Mouse (Mus musculus): ENCODE data around the gene Gm38392. TPM values are rescaled to one million over a fixed set of nuclear protein-coding genes. Genes with fewer than 3 reads are reported as not detected.

Gm38392 gene
- total and polyA plus RNA-seq, 2 experiments from 2014 or later: 0.24 TPM; not detected in 1

DNA sequence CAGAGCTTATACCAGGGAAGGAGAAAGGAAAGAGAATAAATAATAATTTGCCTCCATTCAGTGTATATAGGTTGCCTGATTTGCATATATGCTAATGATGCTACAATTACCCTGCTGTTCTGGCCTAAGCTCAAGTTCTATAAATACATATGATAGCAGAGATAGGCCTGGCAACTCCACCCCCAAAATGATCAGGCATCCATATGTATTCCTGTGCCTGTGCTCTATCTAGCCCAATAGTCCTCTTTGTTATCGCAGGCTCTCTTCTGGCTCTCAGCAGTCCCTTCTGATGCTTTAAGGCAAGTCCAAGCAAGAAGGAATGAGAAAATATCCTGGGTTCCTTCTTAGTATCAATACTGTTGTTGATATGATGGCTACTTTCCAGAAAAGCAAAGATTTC lies 82.3 kb downstream of the Gm38392 start:
- H3K36me3 ChIP-seq (ENCODE audit: insufficient read depth, low read length): no peaks in the 10 kb centered on the region
- H3K4me2 ChIP-seq (ENCODE audit: low read depth, low read length): peak overlapping the region; percentile 27
- 21% methylated on average over 1 of the region's 1 CpGs for WGBS
- no peak for TF ChIP-seq CTCF (IDR thresholded peaks at IDR 0.05; ENCODE audit: low read depth)
- DNase-seq (ENCODE audit: low spot score) (peak; percentile 57), ATAC-seq (no peak)
- H3K27me3 ChIP-seq (ENCODE audit: insufficient read depth, low read length): no peaks in the 10 kb centered on the region
- peaks cover 42% of the 10 kb centered on the region for H3K4me1 ChIP-seq (ENCODE audit: insufficient read depth, low read length)
- peak overlapping the region; percentile 94 for H3K27ac ChIP-seq
- peak overlapping the region; percentile 35 for H3K9ac ChIP-seq (replicated peaks; ENCODE audit: low read length)
- no peak overlapping the region for H3K4me3 ChIP-seq (ENCODE audit: low read length)
- H3K9me3 ChIP-seq (ENCODE audit: low read length): no peaks in the 10 kb centered on the region

DNA sequence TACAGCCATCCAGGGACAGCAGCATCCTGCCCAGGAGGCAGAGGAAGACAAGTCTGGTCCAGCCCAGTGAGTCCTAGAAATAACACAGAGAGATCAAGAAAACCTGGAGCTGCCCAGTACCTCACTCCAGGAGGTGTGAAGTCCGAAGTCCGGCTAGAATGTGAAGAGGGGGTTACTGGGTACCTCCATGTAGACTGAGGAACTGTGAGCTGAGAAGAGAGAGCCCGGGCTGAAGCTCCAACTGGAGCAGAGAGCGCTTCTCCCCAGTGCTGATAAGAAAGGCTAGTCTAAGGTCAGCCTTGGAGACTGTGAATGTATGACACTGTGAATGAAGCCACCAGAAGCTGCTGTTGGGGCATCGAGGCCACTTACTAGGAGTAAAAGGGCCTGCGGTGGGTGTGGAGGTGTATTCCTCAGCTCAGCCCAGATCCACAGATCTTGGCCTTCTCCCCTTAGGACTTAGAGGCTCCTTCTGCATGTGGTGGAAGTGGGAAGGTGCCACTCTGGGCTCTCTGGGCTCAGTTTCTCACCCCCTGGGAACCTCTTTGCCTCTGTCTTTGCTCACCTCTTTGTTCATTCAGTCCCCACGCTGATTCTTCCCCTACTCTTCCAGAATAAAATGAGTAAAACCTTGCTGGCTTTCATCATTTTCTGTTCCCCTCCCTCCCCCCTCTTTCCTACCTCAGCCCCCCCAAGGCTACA lies 82.9 kb downstream of the Gm38392 start:
- TF ChIP-seq CTCF (IDR thresholded peaks at IDR 0.05; ENCODE audit: low read depth): no peak
- peaks cover 41% of the 10 kb centered on the region for H3K4me1 ChIP-seq (ENCODE audit: insufficient read depth, low read length)
- no peaks in the 10 kb centered on the region for H3K27me3 ChIP-seq (ENCODE audit: insufficient read depth, low read length)
- no peak overlapping the region for H3K4me3 ChIP-seq (ENCODE audit: low read length)
- ATAC-seq (no peak), DNase-seq (ENCODE audit: low spot score) (peak; percentile 3)
- 8% methylated on average over 7 of the region's 7 CpGs for WGBS
- H3K9me3 ChIP-seq (ENCODE audit: low read length): no peaks in the 10 kb centered on the region
- 0 out of 2 replicates have a peak overlapping the region, but pooled peaks have one; percentile 6 for H3K4me2 ChIP-seq (ENCODE audit: low read depth, low read length)
- H3K27ac ChIP-seq: peak overlapping the region; percentile 94
- H3K36me3 ChIP-seq (ENCODE audit: insufficient read depth, low read length): no peaks in the 10 kb centered on the region
- H3K9ac ChIP-seq (replicated peaks; ENCODE audit: low read length): peak overlapping the region; percentile 35

DNA sequence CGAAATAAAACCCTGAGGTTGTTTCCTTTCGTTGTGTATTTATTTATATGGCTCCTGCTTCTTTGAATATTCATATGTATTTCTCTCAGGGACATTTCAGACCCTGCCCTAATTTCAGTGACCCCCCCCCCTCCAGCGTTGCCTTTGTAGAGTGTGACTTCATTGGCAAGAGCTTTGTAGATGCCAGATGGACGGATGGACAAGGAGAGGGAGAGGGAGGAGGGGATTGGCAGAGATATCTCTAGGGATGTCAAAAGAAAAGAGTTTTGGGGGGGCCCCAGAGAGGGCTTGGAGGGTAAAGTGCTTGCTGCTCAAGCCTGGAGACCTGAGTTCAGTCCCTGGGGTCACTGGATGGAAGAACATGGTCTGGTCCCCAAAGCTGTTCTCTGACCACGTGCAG lies 83.6 kb downstream of the Gm38392 start:
- peak; percentile 53 for DNase-seq (ENCODE audit: low spot score)
- Histone ChIP-seq H3K4me3 (ENCODE audit: low read length) (no peak overlapping the region), H3K4me2 (ENCODE audit: low read depth, low read length) (no peak overlapping the region), H3K36me3 (ENCODE audit: insufficient read depth, low read length) (no peaks in the 10 kb centered on the region), H3K9ac (replicated peaks; ENCODE audit: low read length) (peak overlapping the region; percentile 14; the same call in 1 of the 2 replicates), H3K9me3 (ENCODE audit: low read length) (no peaks in the 10 kb centered on the region), H3K4me1 (ENCODE audit: insufficient read depth, low read length) (peaks cover 45% of the 10 kb centered on the region), H3K27ac (peak overlapping the region; percentile 94), H3K27me3 (ENCODE audit: insufficient read depth, low read length) (no peaks in the 10 kb centered on the region)
- no peak for TF ChIP-seq CTCF (IDR thresholded peaks at IDR 0.05; ENCODE audit: low read depth)
- ATAC-seq: no peak
- 10% methylated on average over 5 of the region's 5 CpGs for WGBS

DNA sequence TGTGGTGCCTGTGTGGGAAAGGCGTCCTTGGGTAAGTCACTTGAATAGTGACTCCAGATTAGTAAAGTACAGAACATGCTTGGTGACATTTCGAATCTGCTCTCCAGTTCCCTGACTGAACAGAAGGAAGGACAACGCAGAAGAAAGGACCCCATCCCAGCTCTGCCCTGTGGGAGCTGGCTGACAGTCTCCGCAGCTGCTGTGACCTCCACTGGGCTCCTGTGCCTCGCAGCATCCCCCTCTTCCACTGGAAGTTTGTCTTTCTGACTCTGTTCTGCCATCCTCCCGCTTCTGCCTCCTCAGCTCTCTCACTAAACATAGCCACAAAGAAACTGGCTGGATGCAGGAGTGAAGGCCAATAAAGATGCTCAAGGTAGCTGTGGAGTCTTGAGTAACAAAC lies 84.0 kb downstream of the Gm38392 start:
- no peaks in the 10 kb centered on the region for H3K36me3 ChIP-seq (ENCODE audit: insufficient read depth, low read length)
- WGBS: 11% methylated on average over 6 of the region's 6 CpGs
- no peak overlapping the region for H3K4me3 ChIP-seq (ENCODE audit: low read length)
- peak overlapping the region; percentile 95 for H3K4me2 ChIP-seq (ENCODE audit: low read depth, low read length)
- ATAC-seq: no peak
- H3K4me1 ChIP-seq (ENCODE audit: insufficient read depth, low read length): peaks cover 50% of the 10 kb centered on the region
- H3K27ac ChIP-seq: peak overlapping the region; percentile 94
- H3K9ac ChIP-seq (replicated peaks; ENCODE audit: low read length): peak overlapping the region; percentile 97
- DNase-seq (ENCODE audit: low spot score): no peak
- H3K9me3 ChIP-seq (ENCODE audit: low read length): no peaks in the 10 kb centered on the region
- no peaks in the 10 kb centered on the region for H3K27me3 ChIP-seq (ENCODE audit: insufficient read depth, low read length)
- no peak for TF ChIP-seq CTCF (IDR thresholded peaks at IDR 0.05; ENCODE audit: low read depth)

DNA sequence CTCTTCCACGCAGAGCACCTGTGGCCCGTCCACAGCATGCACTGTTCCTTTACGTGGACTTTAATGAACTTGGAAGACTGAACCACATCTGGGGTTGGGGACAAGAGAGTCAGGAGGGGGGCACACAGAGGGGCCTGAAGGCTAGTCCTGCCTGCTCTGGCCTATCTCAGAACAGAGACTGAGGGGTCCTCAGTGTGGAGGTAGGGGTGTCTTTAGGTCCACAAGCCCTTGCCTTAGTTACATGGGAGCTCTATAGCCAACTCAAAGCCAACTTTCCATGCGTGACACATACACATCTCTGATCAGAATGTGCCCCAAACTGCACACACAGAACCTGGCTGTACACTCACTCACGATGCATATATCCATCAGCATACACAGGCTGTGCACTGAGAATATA lies 85.4 kb downstream of the Gm38392 start:
- no peaks in the 10 kb centered on the region for H3K9me3 ChIP-seq (ENCODE audit: low read length)
- TF ChIP-seq CTCF (IDR thresholded peaks at IDR 0.05; ENCODE audit: low read depth): no peak
- DNase-seq (ENCODE audit: low spot score) (no peak), ATAC-seq (no peak)
- no peaks in the 10 kb centered on the region for H3K36me3 ChIP-seq (ENCODE audit: insufficient read depth, low read length)
- H3K27ac ChIP-seq: peak overlapping the region; percentile 94
- 21% methylated on average over 5 of the region's 5 CpGs for WGBS
- peak overlapping the region; percentile 95 for H3K4me2 ChIP-seq (ENCODE audit: low read depth, low read length)
- peaks cover 49% of the 10 kb centered on the region for H3K4me1 ChIP-seq (ENCODE audit: insufficient read depth, low read length)
- no peaks in the 10 kb centered on the region for H3K27me3 ChIP-seq (ENCODE audit: insufficient read depth, low read length)
- H3K4me3 ChIP-seq (ENCODE audit: low read length): peak overlapping the region; percentile 63
- H3K9ac ChIP-seq (replicated peaks; ENCODE audit: low read length): peak overlapping the region; percentile 97

DNA sequence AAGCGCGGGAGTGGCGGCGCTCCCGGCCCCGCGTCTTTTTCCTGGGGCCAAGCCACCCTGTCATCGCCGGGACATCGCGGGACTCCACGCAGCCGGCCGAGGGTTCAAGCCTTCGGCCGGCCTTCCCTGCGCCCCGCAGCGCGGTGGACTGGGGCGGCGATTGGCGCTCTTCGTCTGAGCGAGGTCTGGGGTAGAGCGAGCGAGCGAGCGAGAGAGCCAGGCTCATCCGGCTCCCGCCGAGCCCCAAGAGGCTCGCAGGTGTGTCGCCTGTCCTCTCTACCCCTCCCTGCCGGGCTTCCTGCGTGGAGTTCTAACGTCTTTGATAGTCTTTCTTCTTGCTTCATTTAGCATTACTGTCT lies 86.1 kb downstream of the Gm38392 start:
- H3K9ac ChIP-seq (replicated peaks; ENCODE audit: low read length): peak overlapping the region; percentile 97
- peak overlapping the region; percentile 63 for H3K4me3 ChIP-seq (ENCODE audit: low read length)
- H3K27me3 ChIP-seq (ENCODE audit: insufficient read depth, low read length): no peaks in the 10 kb centered on the region
- peak overlapping the region; percentile 94 for H3K27ac ChIP-seq
- ATAC-seq (no peak), DNase-seq (ENCODE audit: low spot score) (peak; percentile 51)
- TF ChIP-seq CTCF (IDR thresholded peaks at IDR 0.05; ENCODE audit: low read depth): no peak
- H3K4me2 ChIP-seq (ENCODE audit: low read depth, low read length): peak overlapping the region; percentile 95
- H3K9me3 ChIP-seq (ENCODE audit: low read length): no peaks in the 10 kb centered on the region
- no peaks in the 10 kb centered on the region for H3K36me3 ChIP-seq (ENCODE audit: insufficient read depth, low read length)
- WGBS: 0% methylated on average over 37 of the region's 37 CpGs
- H3K4me1 ChIP-seq (ENCODE audit: insufficient read depth, low read length): peaks cover 44% of the 10 kb centered on the region
